Mouse (Mus musculus) c-Kit-positive CD71-negative TER-119-negative erythroid progenitor cells, embryonic 14.5 days (primary cell): ENCODE data around the gene Lamb3.

ENCODE experiments used
- DNase-seq: peaks from one replicate; pipeline ENCODE4 v3.0.0-alpha.2; 2013; ENCODE audit warnings: low read depth

The Lamb3 gene

GRCm38 (mm10) chr1:193389505-193389904 is 182.0 kb downstream of the Lamb3 start:
- DNase-seq = no peak

GRCm38 (mm10) chr1:193390004-193390403 is 182.5 kb downstream of the Lamb3 start:
- DNase-seq = no peak

- DNase-seq = no peak
Observed at GRCm38 (mm10) chr1:193392266-193392665, 184.8 kb downstream of the Lamb3 start.
